Mouse (Mus musculus) heart, adult 8-10 months (tissue): Measurements from ENCODE around the gene Tgfbr3. TPM values are rescaled to one million over a fixed set of nuclear protein-coding genes. Genes with fewer than 3 reads are reported as not detected.
"Not testable (repeated sequence)": the region's sequence is repeated elsewhere in the genome, so short reads cannot be mapped to it uniquely, and the experiment has no call there.

Experiments used
- DNase-seq: peaks from one replicate; pipeline ENCODE4 v3.0.0; 2022; ENCODE audit warnings: low spot score
- total RNA-seq, 4 experiments: library from RNA; stranded (reverse); gene quantifications; 2 replicates each; pipeline ENCODE4 v1.2.4; 2022

Gene Tgfbr3
- total RNA-seq, 4 experiments from 2014 or later, result 38.5 to 48.2 (median 44.6) TPM

DNA sequence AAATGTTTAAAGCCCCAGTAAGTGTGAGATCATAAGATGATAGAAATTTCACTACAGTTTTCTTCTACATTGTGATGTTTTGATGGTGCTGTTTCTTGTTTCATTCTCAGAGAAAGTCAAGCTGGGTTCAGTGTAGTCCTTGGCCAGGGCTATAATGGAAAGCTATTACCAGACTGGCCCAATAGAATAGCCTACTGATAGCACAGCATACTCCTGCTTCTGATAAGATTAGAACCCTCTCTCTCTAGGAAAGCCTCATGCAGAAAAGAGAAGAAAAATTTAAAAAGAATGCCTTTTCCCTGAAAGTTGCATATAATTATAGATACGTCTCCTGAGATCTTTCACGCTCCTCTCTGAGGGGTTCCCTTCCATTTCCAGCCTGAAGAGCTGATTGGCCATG, 46.0 kb downstream of the Tgfbr3 start:
- DNase-seq, result no peak

DNA sequence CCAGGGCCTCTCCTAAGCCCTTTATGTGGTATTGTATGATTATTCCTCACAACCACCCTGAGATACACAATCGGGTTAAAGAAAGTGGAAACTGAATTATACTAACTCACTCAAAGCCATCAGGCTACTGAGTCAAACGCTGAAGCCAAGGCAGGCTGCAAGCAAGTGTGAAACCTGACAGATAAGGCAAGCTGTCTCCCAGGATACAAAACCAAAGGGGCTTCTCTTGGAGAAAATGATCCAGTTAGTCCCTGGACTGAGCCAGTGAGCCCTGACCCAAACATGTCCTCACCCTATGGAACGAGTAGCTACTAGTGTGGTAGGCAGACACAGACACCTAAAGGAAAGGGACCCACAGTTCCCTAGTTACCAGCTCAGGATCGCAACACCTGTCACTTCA, 46.4 kb downstream of the Tgfbr3 start:
- no peak for DNase-seq

DNA sequence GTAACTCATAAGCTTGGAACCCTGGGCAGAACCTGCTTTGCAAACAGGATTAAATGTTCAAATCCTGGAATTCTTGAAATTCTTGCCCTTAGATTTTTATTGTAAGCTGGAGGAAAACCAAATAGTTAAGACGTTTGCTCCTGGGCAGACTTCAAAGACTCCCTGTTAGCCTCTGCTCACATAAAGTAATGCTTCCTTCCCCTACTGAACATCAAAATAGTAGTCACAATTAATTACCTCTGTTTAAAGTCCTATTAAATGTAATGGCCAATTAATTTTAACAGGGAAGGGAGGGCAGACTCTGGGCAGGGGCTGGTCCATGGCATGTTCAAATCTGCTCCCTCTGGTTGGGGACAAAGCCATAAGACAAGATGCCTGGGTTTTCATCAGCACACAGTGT, 49.2 kb downstream of the Tgfbr3 start:
- no peak for DNase-seq

GRCm38 (mm10) chr5:107237971-107238426, 51.4 kb downstream of the Tgfbr3 start:
- peak; percentile 53 for DNase-seq

DNA sequence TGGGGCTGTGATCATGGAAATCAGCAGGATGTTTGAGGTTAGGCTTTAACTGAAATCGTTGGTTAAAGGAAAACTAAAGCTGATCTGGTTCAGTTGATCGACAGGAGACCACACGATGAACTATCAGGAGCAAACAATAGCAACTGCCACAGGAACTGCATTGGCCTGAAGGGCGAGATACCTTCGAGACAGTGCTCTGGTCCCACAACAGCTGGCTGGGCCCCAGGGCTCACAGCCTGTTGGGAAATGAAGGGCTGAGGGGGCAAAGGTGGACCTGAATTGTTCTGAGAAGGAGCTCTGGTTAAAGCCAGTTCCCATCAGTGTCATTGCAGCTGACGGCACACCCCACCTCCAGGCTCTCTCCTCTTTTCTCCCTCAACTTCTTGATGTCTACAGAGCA, 52.5 kb downstream of the Tgfbr3 start:
- no peak for DNase-seq

DNA sequence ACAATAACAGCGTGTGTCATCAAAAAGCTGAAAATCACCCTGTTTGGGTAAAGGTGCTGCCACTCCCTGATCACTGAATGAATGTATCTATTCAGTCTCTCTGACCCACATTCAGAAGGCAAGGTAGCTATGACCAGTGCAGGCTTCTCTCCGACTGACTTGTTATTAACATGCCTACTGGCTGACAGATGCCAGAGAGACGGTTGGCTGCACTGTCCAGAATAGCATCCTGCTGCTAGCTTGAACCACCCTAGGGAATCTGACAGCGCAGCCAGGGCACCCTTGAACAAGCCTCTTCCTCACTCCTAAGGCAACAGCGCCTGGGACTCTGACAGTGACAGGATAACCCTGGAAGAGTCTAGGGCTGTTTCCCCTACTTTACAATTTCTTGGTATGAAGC, 53.4 kb downstream of the Tgfbr3 start:
- no peak for DNase-seq

GRCm38 (mm10) chr5:107233366-107234354, 55.8 kb downstream of the Tgfbr3 start:
- peak; percentile 68 for DNase-seq

DNA sequence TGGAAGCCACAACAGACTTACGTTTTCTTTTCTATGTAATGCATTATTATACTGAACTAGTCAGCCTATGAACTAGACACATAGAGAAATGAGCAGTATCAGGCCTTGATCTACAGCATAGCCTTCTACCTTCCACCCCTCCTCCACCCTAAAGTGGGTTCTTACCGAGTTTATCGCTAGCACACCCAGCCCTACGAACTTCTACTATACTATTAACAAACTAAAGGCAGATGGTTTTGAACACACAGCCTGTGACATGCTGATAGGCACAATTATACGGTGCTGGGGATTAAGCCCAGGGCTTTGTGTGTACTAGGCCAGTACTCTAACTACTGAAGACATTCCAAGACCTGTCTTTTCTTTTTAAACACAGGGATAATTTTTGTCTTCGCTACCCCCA, 59.2 kb downstream of the Tgfbr3 start:
- DNase-seq, result no peak

- DNase-seq, result no peak
Observed at GRCm38 (mm10) chr5:107229037-107229436, 60.4 kb downstream of the Tgfbr3 start.

DNA sequence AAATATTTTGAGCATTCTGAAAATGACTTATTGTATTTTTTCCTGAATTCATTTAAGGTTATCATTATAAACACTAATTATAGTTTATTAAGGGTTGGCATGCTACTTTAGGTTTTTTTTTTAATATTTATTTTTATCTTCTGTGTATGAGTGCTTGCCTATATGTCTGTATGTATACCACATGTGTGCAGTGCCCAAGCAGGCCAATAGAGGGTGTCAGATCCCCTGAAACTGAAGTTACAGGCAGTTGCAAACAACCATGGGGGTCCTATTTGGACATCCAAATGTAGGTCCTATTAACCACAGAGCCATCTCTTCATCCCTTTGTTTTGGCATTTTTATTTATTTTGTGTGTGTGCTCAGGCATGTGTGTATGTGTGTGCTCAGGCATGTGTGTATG, 61.8 kb downstream of the Tgfbr3 start:
- no peak for DNase-seq

- DNase-seq, result no peak
Observed at GRCm38 (mm10) chr5:107224820-107225417, 64.5 kb downstream of the Tgfbr3 start.

- no peak for DNase-seq
Observed at GRCm38 (mm10) chr5:107224151-107224550, 65.3 kb downstream of the Tgfbr3 start.

DNA sequence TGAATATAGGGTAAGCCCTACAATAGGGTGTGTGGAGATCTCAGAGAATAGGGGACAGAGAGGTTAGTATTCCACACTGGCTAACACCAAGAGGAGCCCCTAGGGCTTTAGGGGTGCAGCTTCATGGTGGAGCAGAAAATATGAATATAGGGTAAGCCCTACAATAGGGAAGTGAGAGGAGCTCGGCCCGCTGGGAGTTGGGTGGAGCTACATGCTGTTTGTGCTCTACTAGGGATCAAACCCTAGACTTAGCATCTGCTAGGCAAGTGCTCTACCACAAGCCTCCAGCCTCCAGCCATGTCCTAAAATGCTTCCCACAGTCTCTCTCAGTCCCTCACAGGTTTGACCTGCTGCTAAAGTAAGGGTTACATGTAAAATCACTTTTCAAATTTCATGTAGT, 65.9 kb downstream of the Tgfbr3 start:
- DNase-seq, result not testable (repeated sequence)

DNA sequence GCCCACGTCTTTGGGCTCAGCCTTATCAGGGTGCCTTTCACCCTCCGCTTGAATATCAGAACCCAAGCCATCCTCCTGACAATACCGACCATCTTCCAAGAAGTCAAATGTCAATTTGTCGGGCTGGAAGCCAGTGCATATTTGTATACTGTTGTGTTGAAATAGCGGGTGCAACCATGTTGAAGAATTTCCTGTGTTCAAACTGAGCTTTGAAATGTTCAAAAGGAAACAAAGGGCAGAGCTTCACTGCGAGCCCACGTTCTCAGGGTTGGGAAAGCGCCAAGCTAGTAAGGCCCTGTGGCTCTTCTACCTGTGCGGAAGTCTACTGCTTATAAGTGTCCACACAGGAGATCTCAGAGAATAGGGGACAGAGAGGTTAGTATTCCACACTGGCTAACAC, 66.4 kb downstream of the Tgfbr3 start:
- DNase-seq, result no peak

GRCm38 (mm10) chr5:107222670-107223005, 66.8 kb downstream of the Tgfbr3 start:
- no peak for DNase-seq

GRCm38 (mm10) chr5:107221892-107222669, 67.3 kb downstream of the Tgfbr3 start:
- DNase-seq, result peak; percentile 39

DNA sequence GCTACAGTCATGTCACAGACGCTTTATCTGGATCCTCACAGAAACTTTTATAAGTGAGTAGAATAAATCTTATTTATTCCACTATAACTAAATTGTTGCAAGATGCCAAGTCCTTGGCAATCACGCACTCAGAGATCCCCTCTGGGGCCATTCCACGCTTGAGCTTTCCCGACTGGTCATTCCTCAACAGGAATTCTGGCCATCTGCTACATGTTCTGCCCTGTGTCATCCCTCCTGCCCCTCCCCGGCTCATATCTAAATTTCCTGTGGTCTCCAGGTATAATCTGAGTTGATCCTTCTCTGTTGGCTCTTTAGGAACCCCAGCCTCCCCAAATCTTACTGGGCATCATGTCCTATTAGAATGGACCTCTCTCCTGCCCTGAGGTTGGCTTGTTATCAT, 68.5 kb downstream of the Tgfbr3 start:
- DNase-seq, result no peak

DNA sequence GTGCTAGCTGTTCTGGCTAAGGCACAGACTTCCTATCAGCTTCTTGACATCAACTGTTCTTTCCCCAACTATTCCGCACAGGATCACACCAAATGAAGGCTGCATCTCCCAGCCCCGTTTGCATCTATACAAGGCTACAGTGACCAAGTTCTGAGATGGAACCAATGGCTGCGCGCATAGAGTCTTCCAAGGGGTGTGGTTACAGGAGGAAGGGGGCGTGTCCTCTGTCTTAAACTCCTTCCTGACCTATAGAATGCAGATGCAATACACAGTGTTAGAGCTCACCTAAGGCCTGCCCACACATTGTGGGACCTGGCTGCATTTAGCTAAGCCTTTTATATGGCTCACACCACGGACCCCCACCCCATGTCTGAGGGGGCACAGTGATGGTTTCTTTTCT, 69.5 kb downstream of the Tgfbr3 start:
- DNase-seq, result no peak

DNA sequence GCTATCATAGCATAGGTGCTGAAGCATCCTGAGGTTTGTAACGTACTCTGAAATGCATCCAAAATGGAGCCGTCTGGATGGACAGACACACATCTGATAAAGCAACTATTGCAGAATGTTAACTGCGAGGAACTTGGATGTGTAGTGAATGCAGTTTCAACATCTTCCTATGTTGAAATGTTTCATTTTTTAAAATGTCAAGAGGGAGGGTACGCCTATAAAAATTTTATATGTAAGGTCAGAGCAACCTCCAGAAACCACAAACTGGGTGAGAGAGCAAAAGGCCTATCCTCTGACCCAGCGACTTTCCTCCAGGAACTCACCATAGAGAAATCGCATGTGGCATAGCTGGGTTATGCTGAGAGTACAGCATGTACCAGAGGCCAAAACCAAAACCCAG, 70.1 kb downstream of the Tgfbr3 start:
- no peak for DNase-seq

- no peak for DNase-seq
Observed at GRCm38 (mm10) chr5:107218594-107218993, 70.8 kb downstream of the Tgfbr3 start.

DNA sequence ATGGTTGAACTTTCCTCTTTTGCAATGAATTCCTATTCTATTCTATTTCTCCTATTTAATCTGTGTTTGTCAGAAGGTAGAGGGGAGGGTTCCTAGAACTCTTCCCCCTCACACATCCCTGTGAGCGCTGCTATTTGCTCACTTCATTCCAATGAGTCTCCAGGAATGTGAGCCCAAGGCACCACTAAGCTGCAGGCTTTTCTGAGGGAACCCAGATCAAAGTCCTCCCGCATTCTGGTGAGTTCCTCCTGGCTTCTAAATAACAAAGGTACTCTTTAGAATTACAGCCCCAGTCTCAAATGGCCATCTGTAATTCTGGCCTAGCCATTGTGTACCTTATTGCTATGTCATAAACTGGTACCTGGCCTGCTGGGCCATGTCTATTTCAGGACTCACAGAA, 72.3 kb downstream of the Tgfbr3 start:
- no peak for DNase-seq
